Mouse (Mus musculus) heart, embryonic 16.5 days (tissue): ENCODE results near the gene Vmn2r3. TPM values are rescaled to one million over a fixed set of nuclear protein-coding genes. Genes with fewer than 3 reads are reported as not detected.
"Not testable (repeated sequence)": the region's sequence is repeated elsewhere in the genome, so short reads cannot be mapped to it uniquely, and the experiment has no call there.

Source experiments
- ATAC-seq: fragments of 200-750 bp; cut with Nextera tagmentation; replicated peaks from 2 replicates; pipeline ENCODE4 v1.8.0; 2017; ENCODE audit warnings: moderate number of reproducible peaks; ENCODE audit not compliant: insufficient read depth, low FRiP score; ENCODE audit errors: extremely low read depth
- H3K27ac ChIP-seq: fragments of 300-500 bp; sonication (generic); 2 replicates; pipeline ENCODE4 v1.5.1; 2014; ENCODE audit warnings: mild to moderate bottlenecking, low read length, control low read depth, moderate library complexity
- H3K27me3 ChIP-seq: fragments of 300-500 bp; sonication (generic); 2 replicates; pipeline ENCODE4 v1.6.1; 2014; ENCODE audit warnings: low read length, mixed read lengths; ENCODE audit not compliant: control insufficient read depth, insufficient read depth
- H3K36me3 ChIP-seq: fragments of 300-500 bp; sonication (generic); 2 replicates; pipeline ENCODE4 v1.6.1; 2014; ENCODE audit not compliant: control insufficient read depth, insufficient read depth
- H3K4me1 ChIP-seq: fragments of 300-500 bp; sonication (generic); 2 replicates; pipeline ENCODE4 v1.6.1; 2014; ENCODE audit warnings: low read length, mixed read lengths; ENCODE audit not compliant: control insufficient read depth, insufficient read depth
- H3K4me2 ChIP-seq: fragments of 300-500 bp; sonication (generic); 2 replicates; pipeline ENCODE4 v1.6.1; 2014; ENCODE audit warnings: low read depth, mild to moderate bottlenecking, control low read depth, low read length
- H3K4me3 ChIP-seq: fragments of 300-500 bp; sonication (generic); 2 replicates; pipeline ENCODE4 v1.5.1; 2014; ENCODE audit warnings: mild to moderate bottlenecking, control low read depth, low read length
- H3K9ac ChIP-seq: fragments of 300-500 bp; sonication (generic); 2 replicates; pipeline ENCODE4 v1.6.1; 2014; ENCODE audit warnings: low read length, control low read depth
- H3K9me3 ChIP-seq: fragments of 300-500 bp; sonication (generic); replicated peaks from 2 replicates; pipeline ENCODE4 v1.6.1; 2016; ENCODE audit warnings: low read length; ENCODE audit not compliant: control insufficient read depth
- WGBS: fragments of 180-500 bp; shearing (Covaris S2); extraction: QIAGEN DNeasy Blood & Tissue Kit; methylation state at CpG from one replicate; pipeline ENCODE4 v1.1.7; 2014; 5-methylcytosine and 5-hydroxymethylcytosine counted together
- polyA plus RNA-seq: library from polyadenylated mRNA; unstranded; fragments of >200 nt; fragmentation: Nextera tagmentation; extraction: Ambion mirVana; gene quantifications from 2 replicates; pipeline ENCODE4 v1.2.1, GENCODE M21; 2015

Vmn2r3 gene
- polyA plus RNA-seq = not detected in 2 replicates

DNA sequence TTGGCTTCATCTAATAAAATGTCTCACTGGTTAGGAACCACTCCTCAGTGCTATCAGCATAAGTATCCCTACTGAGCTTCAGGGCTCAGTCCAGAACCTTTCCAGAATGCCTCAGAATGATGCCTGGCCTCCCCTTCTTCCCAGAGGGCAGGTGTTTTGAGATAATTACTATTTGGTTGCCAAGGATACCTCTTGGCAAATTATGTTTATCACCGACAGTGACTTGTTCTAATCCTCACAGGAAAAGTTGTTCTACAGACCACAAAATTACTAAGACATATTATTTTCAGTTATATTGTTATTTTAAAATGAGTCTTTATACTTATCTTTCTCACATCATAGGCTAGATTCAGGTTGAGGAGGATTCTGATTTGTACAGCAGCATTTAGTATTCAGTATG lies at the start of gene Vmn2r3:
Vmn2r3 (minus strand) TSS at position 101 of the 400 bp plus-strand sequence.
- Histone ChIP-seq H3K4me3 (no peak within 1 kb of the TSS), H3K9me3 (no peaks in the 10 kb centered on the region), H3K4me1 (no peaks in the 10 kb centered on the region), H3K27ac (no peak within 1 kb of the TSS), H3K4me2 (no peak within 1 kb of the TSS), H3K27me3 (no peaks in the 10 kb centered on the region), H3K36me3 (no peaks in the 10 kb centered on the region), H3K9ac (no peak within 1 kb of the TSS)
- WGBS = 80% methylated on average over 1 of the region's 1 CpGs
- ATAC-seq = no peak

DNA sequence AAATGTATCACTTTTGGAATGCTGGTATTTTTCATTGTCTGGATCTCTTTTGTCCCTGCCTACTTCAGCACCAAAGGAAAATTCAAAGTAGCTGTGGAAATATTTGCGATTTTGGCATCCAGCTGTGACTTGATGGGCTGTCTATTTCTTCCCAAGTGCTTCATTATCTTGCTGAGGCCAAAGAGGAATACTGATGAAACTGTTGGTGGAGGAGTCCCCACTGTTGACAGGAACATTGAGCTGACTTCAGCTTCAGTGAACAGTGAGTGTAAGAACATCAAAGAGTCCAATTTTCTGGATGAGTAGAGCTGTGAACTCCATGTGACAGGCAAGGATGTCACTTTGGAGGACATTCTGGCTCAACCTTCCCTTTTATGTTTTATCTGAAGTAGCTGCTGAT lies 43.0 kb upstream of the Vmn2r3 start:
- 51% methylated on average over 1 of the region's 1 CpGs for WGBS
- Histone ChIP-seq H3K4me2 (no peak overlapping the region), H3K4me3 (no peak overlapping the region), H3K27me3 (no peaks in the 10 kb centered on the region), H3K4me1 (no peaks in the 10 kb centered on the region), H3K9me3 (no peaks in the 10 kb centered on the region), H3K27ac (no peak overlapping the region), H3K36me3 (no peaks in the 10 kb centered on the region), H3K9ac (no peak overlapping the region)
- no peak for ATAC-seq

DNA sequence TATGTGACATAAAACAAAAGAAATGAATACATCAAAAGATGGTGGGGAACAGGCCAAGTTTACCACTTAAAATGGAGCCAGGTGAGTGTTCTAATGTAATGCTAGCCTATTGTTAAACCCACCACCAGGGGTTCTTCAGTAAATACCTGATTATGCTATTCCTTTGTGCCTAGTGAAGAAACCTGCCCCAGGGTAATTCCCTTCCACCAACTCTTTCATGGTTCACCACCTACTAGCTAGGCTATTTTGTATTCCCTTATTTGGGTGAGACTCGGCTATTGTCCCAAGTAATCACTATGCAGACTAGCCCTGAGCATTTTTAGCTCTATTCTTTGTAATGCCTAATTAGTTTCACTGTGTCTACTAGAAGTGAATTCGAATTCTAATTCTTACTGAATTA lies 32.3 kb upstream of the Vmn2r3 start:
- H3K9me3 ChIP-seq = no peaks in the 10 kb centered on the region
- no peak overlapping the region for H3K4me2 ChIP-seq
- no peak overlapping the region for H3K27ac ChIP-seq
- H3K27me3 ChIP-seq = no peaks in the 10 kb centered on the region
- H3K9ac ChIP-seq = no peak overlapping the region
- ATAC-seq = no peak
- no peaks in the 10 kb centered on the region for H3K36me3 ChIP-seq
- H3K4me3 ChIP-seq = no peak overlapping the region
- no peaks in the 10 kb centered on the region for H3K4me1 ChIP-seq
- WGBS = 78% methylated on average over 2 of the region's 2 CpGs

DNA sequence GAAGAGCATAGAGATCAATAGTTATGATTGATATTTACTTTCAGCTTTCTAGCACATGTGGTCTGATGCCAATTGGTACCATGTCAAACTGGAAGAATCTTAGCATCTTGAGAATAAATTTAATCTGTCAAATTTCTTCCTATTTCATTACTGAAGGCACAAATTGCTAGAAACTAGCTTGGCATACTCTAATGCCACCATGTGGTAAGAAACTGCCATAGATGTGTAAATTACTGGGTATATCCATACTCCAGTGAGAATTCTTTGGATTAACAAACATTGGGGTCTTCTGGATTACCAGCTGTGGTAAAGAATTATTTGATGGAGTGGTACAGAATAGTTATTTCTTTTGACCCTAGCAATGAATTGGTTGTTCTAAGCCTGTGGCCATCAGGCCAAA lies 17.3 kb upstream of the Vmn2r3 start:
- no peaks in the 10 kb centered on the region for H3K4me1 ChIP-seq
- H3K27ac ChIP-seq = no peak overlapping the region
- no peaks in the 10 kb centered on the region for H3K36me3 ChIP-seq
- H3K9ac ChIP-seq = no peak overlapping the region
- no peak for ATAC-seq
- H3K9me3 ChIP-seq = no peaks in the 10 kb centered on the region
- no peaks in the 10 kb centered on the region for H3K27me3 ChIP-seq
- no peak overlapping the region for H3K4me3 ChIP-seq
- H3K4me2 ChIP-seq = no peak overlapping the region

DNA sequence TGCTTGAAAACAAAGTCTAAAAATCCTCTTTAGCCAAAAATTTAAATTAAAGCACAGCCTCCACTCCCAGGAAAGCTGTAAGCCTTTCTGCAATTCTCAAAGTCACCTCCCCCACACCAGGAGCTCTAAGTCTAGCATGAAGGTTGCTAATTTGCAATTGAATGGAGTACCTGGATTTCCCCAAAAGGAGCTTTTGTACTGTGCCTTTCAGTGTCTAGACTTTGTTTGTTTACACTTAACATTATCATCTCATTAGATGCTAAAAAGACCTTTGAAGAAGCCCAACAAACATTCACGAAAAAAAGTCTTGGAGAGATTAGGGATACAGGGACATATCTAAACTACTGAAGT lies 23.8 kb downstream of the Vmn2r3 start:
- WGBS = 40% methylated on average over 1 of the region's 1 CpGs
- no peak for ATAC-seq
- Histone ChIP-seq H3K27ac (no peak overlapping the region), H3K9me3 (no peaks in the 10 kb centered on the region), H3K9ac (no peak overlapping the region), H3K4me1 (no peaks in the 10 kb centered on the region), H3K36me3 (no peaks in the 10 kb centered on the region), H3K4me2 (no peak overlapping the region), H3K27me3 (no peaks in the 10 kb centered on the region), H3K4me3 (no peak overlapping the region)

DNA sequence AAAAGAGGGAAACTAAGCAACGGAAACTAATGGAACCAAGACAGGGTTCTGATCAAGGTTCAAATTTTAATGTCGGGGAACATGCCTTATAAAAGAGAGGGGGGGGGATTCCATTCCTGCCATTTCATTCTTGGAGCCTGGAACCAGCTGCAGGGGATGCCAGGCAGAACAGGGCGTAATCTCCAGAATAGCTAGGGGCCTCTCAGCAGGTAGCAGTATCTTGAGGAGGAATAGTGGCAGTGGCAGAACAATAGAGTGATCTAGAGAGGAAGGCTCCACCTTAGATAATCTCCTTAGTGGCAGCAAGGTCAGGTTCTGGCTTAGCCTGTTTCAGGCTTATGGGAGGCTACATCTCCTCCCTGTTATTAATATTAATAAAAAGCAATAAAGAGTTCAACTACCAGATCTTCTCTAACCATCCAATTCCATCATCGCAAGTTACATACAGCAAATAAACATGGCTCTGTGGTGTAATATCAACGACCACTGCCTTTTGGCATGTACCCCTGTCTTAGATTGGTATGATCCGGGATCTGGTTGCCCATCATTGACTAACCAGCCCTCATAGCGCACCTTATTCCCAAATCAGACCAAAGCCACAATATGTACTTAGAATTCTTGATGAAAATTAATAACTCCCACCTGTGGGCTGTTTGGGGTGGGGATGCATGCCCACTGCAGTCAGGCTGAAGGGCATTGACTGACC lies 24.3 kb downstream of the Vmn2r3 start:
- not testable (repeated sequence) for H3K27me3 ChIP-seq, H3K9ac ChIP-seq, H3K27ac ChIP-seq, H3K4me2 ChIP-seq, H3K4me1 ChIP-seq, H3K9me3 ChIP-seq, H3K4me3 ChIP-seq, ATAC-seq, H3K36me3 ChIP-seq
- 49% methylated on average over 7 of the region's 7 CpGs for WGBS

DNA sequence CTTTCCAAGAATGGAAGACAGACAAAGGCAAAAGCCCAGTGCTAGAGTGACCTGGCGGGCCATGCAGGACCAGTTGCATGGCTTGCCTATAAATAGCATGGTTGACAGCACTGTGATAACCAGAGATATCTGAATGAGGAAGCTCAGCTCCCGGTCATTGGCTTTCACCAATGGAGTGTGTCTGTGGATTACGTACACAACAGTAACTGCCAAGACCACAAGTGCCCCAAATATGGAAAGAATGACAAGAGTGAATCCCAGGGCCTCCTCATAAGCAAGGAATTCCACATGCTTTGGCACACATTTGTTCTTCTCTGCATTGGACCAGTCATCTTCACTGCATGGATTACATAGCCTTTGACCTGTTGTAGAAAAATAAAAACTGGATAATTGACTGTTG lies 29.9 kb downstream of the Vmn2r3 start:
- Histone ChIP-seq H3K9me3 (no peaks in the 10 kb centered on the region), H3K36me3 (no peaks in the 10 kb centered on the region), H3K4me2 (no peak overlapping the region), H3K27ac (peak overlapping the region; percentile 46), H3K27me3 (no peaks in the 10 kb centered on the region), H3K9ac (no peak overlapping the region), H3K4me3 (no peak overlapping the region), H3K4me1 (0 out of 2 replicates have a peak, but pooled peaks cover 2% of the 10 kb centered on the region)
- WGBS = 24% methylated on average over 3 of the region's 3 CpGs
- ATAC-seq = 0 out of 2 replicates have a peak, but pooled peaks have one; percentile 52

DNA sequence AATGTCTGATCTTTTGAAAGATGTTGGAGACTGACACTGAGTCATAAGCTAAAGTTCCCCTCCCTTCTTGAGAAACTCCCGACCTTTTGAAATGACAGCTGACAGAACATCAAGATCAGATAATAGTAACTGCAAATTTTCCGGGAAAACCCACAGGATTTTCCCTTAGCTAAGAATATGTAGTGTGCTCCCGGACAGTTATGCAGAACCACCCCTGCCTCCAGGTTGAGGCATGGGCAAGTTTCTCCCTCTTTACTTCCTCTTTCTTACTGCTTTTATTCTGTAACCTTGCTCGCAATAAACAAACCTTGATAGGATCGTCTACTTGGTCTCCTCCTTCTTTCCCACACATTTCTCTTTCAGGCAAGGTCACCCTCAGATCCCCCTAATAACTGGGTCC lies 37.9 kb downstream of the Vmn2r3 start:
- no peak for ATAC-seq
- Histone ChIP-seq H3K4me1 (no peaks in the 10 kb centered on the region), H3K27me3 (no peaks in the 10 kb centered on the region)

DNA sequence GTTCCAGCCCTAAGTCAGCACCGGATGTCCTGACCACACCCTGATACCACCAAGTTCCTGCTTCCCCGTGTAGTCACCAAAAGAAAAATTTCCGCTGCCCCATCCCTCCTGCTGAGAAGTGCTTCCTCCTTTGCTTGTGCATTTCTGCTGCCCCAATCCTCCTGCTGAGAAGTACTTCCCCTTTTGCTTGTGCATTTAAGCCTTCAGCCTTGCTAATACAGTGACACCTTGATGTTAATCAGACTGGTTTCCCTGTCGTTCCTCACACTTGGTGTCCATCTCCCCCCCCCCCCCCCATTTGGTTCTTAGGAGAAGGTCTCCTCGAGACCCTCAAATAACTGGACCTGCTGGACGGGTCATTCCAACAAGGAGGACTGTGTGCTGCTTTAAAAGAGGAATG lies 39.0 kb downstream of the Vmn2r3 start:
- H3K9ac ChIP-seq, H3K4me3 ChIP-seq, H3K27ac ChIP-seq, H3K4me2 ChIP-seq, H3K27me3 ChIP-seq, ATAC-seq, H3K4me1 ChIP-seq, H3K36me3 ChIP-seq, H3K9me3 ChIP-seq: not testable (repeated sequence)
- WGBS = 78% methylated on average over 6 of the region's 6 CpGs

More for the DNA sequence above, 37.9 kb downstream of the Vmn2r3 start:
- H3K9me3 ChIP-seq = no peaks in the 10 kb centered on the region
- H3K27ac ChIP-seq = no peak overlapping the region
- no peak overlapping the region for H3K9ac ChIP-seq
- WGBS = 70% methylated on average over 5 of the region's 5 CpGs
- H3K4me3 ChIP-seq = no peak overlapping the region
- no peak overlapping the region for H3K4me2 ChIP-seq
- H3K36me3 ChIP-seq = no peaks in the 10 kb centered on the region
